Mouse (Mus musculus) layer of hippocampus, postnatal 25 days (tissue): ENCODE results near the gene R3hdm4. TPM values are rescaled to one million over a fixed set of nuclear protein-coding genes. Genes with fewer than 3 reads are reported as not detected.
A peak's percentile ranks its signal among the peaks of the same experiment; 100 is the strongest.

Experiments used
- DNase-seq, 2 experiments: peaks; one replicate each; pipeline ENCODE4 v3.0.0; 2022; ENCODE audit warnings: mixed read lengths in 2 of 2, low spot score in 1 of 2; ENCODE audit errors: extremely low spot score in 1 of 2
- total RNA-seq, 2 experiments: library from RNA; stranded (reverse); gene quantifications; 2 replicates each; pipeline ENCODE4 v1.2.3; 2021

Gene R3hdm4
- total RNA-seq, 2 experiments from 2014 or later, result 428 to 450 TPM

DNA sequence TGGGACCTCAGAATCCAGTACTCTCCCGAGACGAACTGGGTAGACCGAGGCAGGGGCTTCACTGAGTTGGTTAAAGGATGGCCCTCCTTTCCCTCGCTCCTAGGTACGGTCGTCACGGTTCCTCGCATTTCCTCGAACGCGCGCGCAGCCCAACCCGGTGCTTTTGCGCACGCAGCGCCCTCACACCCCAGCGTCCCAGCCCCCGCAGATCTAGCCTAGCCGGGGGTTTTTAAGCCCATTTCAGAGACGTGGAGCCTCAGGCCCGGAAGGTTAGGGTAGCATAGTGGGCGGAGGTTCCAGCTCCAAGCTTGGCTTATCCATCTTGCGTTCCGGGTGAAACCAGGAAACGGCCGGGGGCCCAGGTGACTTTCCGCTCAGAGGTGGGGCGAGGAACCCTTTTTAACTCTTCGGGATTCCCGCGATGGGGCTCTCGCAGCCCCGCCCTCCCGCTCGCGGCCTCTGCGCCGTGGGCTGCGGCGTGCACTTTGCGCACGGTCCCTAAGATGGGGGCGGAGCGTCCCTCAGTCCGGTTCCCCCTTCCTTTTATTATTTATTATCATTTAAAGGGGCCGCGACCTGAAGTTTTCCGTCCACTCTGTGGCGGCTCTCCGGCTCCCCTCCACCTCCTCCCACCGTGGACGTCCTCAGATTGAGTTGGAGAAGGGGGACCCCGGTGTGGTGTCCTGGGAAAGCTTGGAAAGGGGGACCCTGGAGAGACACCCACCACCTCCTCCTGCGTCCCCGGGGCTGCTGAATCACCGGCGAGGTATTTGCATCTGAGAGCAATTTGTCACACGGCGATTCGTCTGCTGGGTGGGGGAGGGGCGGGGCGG lies 5.7 kb upstream of the R3hdm4 start, which contains the start of gene Arid3a:
TSS of gene Arid3a (plus strand) at position 553 of the 833 bp plus-strand sequence.
- peak; percentile 78 to 86 for DNase-seq

DNA sequence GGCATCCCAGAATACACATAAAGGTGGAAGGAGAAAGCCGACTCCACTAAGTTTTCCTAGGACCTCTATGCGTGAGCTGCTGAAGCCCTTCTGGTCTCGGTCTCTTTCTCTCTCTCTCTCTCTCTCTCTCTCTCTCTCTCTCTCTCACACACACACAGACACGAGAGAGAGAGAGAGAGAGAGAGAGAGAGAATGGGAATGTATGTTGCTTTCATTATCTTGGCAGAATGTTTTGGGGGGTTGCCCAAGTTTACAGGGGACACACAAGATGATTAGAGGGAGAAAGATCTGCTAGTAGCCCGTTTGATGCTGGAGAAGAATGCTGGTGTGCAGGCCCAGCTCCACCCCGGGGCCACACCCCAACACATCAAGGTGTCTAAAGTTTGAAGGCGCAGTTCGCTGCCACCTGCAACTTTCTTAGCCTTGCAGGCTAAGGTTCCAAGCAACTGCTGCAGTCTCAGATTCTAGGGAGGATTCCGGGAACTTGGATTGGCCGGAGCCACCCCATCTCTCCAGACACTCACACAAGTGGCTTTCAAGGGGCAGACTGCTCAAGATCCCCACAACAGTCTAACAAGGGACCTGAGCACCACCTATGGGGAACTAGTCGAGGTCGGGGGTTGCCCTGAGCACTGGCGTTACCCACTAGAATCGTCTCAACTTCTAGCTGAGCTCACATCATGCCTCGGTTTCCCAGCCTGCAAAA lies 4.9 kb upstream of the R3hdm4 start:
- no peak for DNase-seq

GRCm38 (mm10) chr10:79924998-79925784 lies 4.2 kb upstream of the R3hdm4 start:
- DNase-seq, result peak; percentile 97 to 99

DNA sequence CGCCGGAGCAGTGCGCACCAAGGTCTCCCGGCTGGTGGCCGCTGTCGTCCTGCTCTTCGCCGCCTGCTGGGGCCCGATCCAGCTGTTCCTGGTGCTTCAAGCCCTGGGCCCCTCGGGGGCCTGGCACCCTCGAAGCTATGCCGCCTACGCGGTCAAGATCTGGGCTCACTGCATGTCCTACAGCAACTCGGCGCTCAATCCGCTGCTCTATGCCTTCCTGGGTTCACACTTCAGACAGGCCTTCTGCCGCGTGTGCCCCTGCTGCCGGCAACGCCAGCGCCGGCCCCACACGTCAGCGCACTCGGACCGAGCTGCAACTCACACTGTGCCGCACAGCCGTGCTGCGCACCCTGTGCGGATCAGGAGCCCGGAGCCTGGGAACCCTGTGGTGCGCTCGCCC lies 564 bp upstream of the R3hdm4 start:
- DNase-seq, result no peak

- DNase-seq, result no peak
Observed at GRCm38 (mm10) chr10:79920056-79920890, 735 bp downstream of the R3hdm4 start.

DNA sequence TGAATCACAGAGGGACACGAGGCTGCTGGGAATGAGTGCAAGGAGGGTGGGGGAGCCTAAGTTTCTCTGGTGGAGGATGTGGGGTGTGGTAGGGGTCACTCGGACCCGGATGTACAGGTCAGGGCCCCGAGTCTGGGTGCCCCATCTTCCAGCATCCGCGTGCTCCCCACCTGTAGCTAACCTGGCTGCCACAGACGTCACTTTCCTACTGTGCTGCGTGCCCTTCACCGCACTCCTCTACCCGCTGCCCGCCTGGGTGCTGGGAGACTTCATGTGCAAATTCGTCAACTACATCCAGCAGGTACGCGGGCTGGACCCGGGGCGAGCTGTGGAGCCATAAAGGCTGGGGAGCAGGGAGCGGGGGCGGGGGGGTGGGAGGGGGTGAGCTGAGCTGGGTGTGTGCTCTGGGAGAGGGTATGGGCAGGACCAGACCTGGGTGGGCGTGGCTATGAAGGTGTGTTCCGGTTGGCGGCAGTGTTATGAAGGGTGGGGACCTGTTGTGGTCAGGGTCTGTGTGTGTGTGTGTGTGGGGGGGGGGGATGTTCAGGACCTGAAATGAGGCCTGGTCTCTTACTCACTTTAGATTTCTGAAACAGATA lies 1.7 kb downstream of the R3hdm4 start:
- DNase-seq, result no peak

DNA sequence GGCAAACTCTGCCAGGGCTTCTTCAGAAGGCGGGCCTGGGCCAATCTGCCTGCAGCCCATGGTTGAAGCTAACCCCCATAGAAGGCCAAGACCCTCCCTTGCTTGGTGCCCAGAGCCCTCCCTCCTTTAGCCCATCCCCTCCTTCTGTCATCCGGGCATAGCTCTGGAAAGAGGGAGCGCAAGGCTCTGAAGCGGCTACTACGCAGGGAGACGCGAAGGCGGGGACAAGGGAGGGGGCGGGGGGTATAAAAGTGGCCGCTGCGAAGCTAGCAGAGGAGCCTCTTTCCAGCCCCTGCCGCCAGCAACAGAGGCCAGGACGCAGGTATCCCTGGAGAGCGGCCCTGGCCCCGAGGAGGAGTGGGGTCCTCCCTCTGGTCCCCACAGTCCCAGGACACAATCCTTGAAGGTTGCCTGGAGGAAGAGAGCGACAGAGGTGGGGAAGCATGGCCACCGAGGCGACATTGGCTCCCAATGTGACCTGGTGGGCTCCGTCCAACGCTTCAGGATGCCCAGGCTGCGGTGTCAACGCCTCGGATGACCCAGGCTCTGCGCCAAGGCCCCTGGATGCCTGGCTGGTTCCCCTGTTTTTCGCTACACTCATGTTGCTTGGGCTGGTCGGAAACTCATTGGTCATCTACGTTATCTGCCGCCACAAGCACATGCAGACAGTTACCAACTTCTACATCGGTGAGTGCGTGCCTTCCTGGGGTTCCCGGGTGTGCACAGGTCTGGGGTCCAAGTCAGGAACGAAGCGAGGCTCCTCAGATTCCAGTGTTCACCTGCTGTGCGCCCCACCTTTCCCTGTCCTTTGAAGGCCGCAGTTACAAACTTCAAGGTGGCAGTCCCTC lies 2.6 kb downstream of the R3hdm4 start:
- no peak for DNase-seq

GRCm38 (mm10) chr10:79917532-79918100 lies 3.4 kb downstream of the R3hdm4 start:
- DNase-seq, result no peak

- peak; percentile 76 to 86 for DNase-seq
Observed at GRCm38 (mm10) chr10:79916808-79917531, 4.0 kb downstream of the R3hdm4 start, which contains the start of gene Kiss1r. Gene Kiss1r (plus strand): TSS chr10:79916971.

DNA sequence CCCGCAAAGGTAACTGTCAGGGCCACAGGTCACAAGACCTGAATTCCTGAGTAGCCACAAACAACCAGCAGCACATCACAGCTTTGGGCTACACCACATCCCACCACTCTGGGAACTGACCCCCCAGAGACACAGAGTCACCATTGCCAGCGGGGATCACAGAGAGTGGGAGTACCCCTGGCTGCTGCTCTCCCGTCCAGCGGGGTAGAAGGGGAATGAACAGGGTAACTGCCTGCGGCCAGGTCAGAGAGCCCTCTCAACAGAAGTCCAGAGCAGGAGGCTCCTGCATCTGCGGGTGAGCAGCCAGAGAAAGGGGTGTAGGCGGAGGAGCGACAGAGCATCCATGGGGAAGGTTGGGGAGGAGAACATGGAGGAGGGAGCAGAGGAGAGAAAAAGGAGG lies 4.9 kb downstream of the R3hdm4 start:
- DNase-seq, result peak in 1 of 2 experiments; percentile 35

DNA sequence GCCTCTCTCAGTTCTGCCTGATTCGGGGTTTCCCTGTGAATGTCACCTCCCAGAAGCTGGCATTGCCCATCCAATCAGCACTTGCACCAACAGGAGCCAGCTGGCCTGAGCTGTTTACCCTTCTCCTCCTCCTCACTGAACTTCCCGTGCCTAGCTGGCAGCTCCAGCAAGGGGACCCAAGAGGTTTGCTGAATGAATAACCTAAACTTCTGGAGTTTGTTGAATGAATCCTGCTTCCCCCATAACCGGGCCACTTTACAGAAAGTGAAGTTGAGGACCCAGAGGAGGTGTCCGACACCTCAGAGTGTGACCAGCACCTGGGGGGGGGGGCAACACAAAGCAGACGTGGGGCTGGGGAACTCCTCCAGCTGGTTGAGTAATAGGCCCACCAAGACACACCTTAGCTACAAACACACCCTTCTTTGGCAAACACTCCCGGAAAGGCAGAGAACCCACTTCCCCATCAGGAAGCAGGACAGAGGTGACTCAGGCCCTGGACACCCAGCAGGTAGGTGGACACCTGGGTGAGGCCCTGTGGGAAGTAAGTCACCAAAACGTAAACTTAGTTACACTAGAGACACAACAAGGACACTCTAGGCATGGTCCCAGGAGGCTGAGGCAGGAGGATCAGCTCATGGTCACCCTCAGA lies 5.9 kb downstream of the R3hdm4 start:
- DNase-seq, result no peak

GRCm38 (mm10) chr10:79914131-79914947 lies 6.7 kb downstream of the R3hdm4 start:
- DNase-seq, result no peak

DNA sequence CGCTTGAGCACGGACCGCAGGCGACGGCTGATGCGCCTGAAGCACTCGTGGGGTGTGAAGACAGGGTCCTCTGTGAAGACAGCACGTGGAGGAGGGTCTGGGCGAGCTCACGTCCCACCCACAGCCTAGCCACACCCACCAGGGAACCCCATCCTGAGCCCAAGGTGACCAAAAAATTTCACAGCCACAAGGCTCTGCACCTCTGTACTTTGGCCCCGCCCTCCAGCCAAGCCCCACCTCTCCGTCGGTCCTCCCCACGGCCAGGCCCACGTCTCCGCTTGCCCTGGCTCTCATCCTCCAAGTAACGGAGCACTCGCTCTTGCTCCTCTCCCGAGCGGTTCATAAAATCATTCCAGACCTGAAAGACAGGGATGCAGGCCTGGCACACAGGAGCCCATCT lies 8.6 kb downstream of the R3hdm4 start:
- DNase-seq, result no peak

- DNase-seq, result no peak
Observed at GRCm38 (mm10) chr10:79910556-79910955, 10.5 kb downstream of the R3hdm4 start, which contains the start of gene Gm26602. Gene Gm26602 (plus strand): TSS chr10:79910856.

DNA sequence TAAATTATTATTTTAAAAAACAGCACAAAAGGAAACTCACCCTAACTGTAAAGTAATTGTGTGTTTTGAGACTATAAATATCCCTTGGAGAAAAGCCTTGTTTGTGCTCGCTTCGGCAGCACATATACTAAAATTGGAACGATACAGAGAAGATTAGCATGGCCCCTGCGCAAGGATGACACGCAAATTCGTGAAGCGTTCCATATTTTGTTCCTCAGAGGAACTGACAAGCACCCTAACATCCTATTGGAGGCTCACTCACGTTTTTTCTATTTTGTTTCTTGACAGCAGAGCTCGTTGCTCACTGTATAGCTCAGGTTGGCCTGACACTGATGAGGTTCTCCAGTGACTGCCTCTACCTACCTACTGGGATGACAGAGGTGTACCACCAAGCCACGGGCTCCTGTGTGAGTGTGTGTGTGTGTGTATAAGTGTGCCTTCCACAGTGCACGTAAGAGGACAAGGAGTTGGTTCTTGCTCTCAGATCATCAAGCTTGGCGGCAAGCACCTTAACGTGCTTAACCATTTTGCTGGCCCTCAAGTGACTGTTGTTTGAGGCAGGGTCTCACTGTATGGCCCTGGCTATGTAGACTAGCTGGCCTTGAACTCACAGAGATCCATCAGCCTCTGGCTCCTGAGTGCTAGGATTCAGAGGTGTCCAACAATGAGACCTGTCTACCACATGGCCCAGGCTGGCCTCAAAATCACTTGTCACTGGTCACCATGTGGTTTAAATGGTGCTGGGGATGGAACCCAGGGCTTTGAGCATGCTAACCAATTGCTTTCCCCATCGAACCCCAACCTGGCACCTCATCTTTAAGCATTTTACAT lies 11.7 kb downstream of the R3hdm4 start:
- no peak for DNase-seq
